Mouse (Mus musculus): Measurements from ENCODE around the gene Sergef. TPM values are rescaled to one million over a fixed set of nuclear protein-coding genes. Genes with fewer than 3 reads are reported as not detected.
"Not testable (repeated sequence)": the region's sequence is repeated elsewhere in the genome, so short reads cannot be mapped to it uniquely, and the experiment has no call there.

Gene Sergef
- polyA plus RNA-seq, 1 experiment from 2014 or later: 13.3 TPM

- Histone ChIP-seq H3K9ac (ENCODE audit: low read length) (no peak overlapping the region), H3K4me3 (ENCODE audit: low read length) (no peak overlapping the region), H3K36me3 (ENCODE audit: control insufficient read depth, insufficient read depth, low read length) (no peaks in the 10 kb centered on the region), H3K4me1 (replicated peaks; ENCODE audit: control insufficient read depth, insufficient read depth, low read length) (no peaks in the 10 kb centered on the region), H3K27me3 (ENCODE audit: control insufficient read depth, insufficient read depth, low read depth, low read length) (peaks cover 8% of the 10 kb centered on the region), H3K9me3 (ENCODE audit: control insufficient read depth, low read length) (no peaks in the 10 kb centered on the region), H3K27ac (ENCODE audit: low read length) (no peak overlapping the region), H3K4me2 (ENCODE audit: low read depth, low read length) (no peak overlapping the region)
- no peak for ATAC-seq (ENCODE audit: low read depth)
- WGBS: 1% methylated on average over 21 of the region's 21 CpGs
Observed at GRCm38 (mm10) chr7:46667256-46667655, 27.6 kb upstream of the Sergef start.

- ATAC-seq (ENCODE audit: low read depth): no peak
- H3K4me3 ChIP-seq (ENCODE audit: low read length): no peak overlapping the region
- WGBS: 33% methylated on average over 9 of the region's 9 CpGs
- no peak overlapping the region for H3K4me2 ChIP-seq (ENCODE audit: low read depth, low read length)
- H3K27me3 ChIP-seq (ENCODE audit: control insufficient read depth, insufficient read depth, low read depth, low read length): peaks cover 8% of the 10 kb centered on the region
- no peaks in the 10 kb centered on the region for H3K36me3 ChIP-seq (ENCODE audit: control insufficient read depth, insufficient read depth, low read length)
- H3K27ac ChIP-seq (ENCODE audit: low read length): no peak overlapping the region
- no peak overlapping the region for H3K9ac ChIP-seq (ENCODE audit: low read length)
- no peaks in the 10 kb centered on the region for H3K4me1 ChIP-seq (replicated peaks; ENCODE audit: control insufficient read depth, insufficient read depth, low read length)
- H3K9me3 ChIP-seq (ENCODE audit: control insufficient read depth, low read length): no peaks in the 10 kb centered on the region
Observed at GRCm38 (mm10) chr7:46665236-46665635, 25.6 kb upstream of the Sergef start.

GRCm38 (mm10) chr7:46661591-46662090, 22.0 kb upstream of the Sergef start:
- no peak overlapping the region for H3K4me2 ChIP-seq (ENCODE audit: low read depth, low read length)
- no peak overlapping the region for H3K4me3 ChIP-seq (ENCODE audit: low read length)
- no peak overlapping the region for H3K27ac ChIP-seq (ENCODE audit: low read length)
- no peaks in the 10 kb centered on the region for H3K36me3 ChIP-seq (ENCODE audit: control insufficient read depth, insufficient read depth, low read length)
- no peak for ATAC-seq (ENCODE audit: low read depth)
- H3K27me3 ChIP-seq (ENCODE audit: control insufficient read depth, insufficient read depth, low read depth, low read length): peaks cover 5% of the 10 kb centered on the region
- no peaks in the 10 kb centered on the region for H3K9me3 ChIP-seq (ENCODE audit: control insufficient read depth, low read length)
- H3K4me1 ChIP-seq (replicated peaks; ENCODE audit: control insufficient read depth, insufficient read depth, low read length): no peaks in the 10 kb centered on the region
- H3K9ac ChIP-seq (ENCODE audit: low read length): no peak overlapping the region
- 49% methylated on average over 18 of the region's 18 CpGs for WGBS

- ATAC-seq (ENCODE audit: low read depth): no peak
- H3K36me3 ChIP-seq (ENCODE audit: control insufficient read depth, insufficient read depth, low read length): no peaks in the 10 kb centered on the region
- no peak overlapping the region for H3K27ac ChIP-seq (ENCODE audit: low read length)
- H3K4me3 ChIP-seq (ENCODE audit: low read length): no peak overlapping the region
- no peaks in the 10 kb centered on the region for H3K27me3 ChIP-seq (ENCODE audit: control insufficient read depth, insufficient read depth, low read depth, low read length)
- H3K9me3 ChIP-seq (ENCODE audit: control insufficient read depth, low read length): no peaks in the 10 kb centered on the region
- H3K9ac ChIP-seq (ENCODE audit: low read length): no peak overlapping the region
- H3K4me2 ChIP-seq (ENCODE audit: low read depth, low read length): no peak overlapping the region
- no peaks in the 10 kb centered on the region for H3K4me1 ChIP-seq (replicated peaks; ENCODE audit: control insufficient read depth, insufficient read depth, low read length)
- WGBS: 47% methylated on average over 2 of the region's 2 CpGs
Observed at GRCm38 (mm10) chr7:46652279-46652678, 12.7 kb upstream of the Sergef start.

- not testable (repeated sequence) for H3K9me3 ChIP-seq (ENCODE audit: control insufficient read depth, low read length); ATAC-seq (ENCODE audit: low read depth); H3K27ac ChIP-seq (ENCODE audit: low read length); H3K4me2 ChIP-seq (ENCODE audit: low read depth, low read length); H3K4me1 ChIP-seq (replicated peaks; ENCODE audit: control insufficient read depth, insufficient read depth, low read length); H3K27me3 ChIP-seq (ENCODE audit: control insufficient read depth, insufficient read depth, low read depth, low read length); H3K9ac ChIP-seq (ENCODE audit: low read length); H3K4me3 ChIP-seq (ENCODE audit: low read length); H3K36me3 ChIP-seq (ENCODE audit: control insufficient read depth, insufficient read depth, low read length)
- WGBS: 35% methylated on average over 5 of the region's 5 CpGs
Observed at GRCm38 (mm10) chr7:46650231-46650630, 10.6 kb upstream of the Sergef start.

- H3K36me3 ChIP-seq (ENCODE audit: control insufficient read depth, insufficient read depth, low read length): no peaks in the 10 kb centered on the region
- no peak overlapping the region for H3K27ac ChIP-seq (ENCODE audit: low read length)
- no peaks in the 10 kb centered on the region for H3K27me3 ChIP-seq (ENCODE audit: control insufficient read depth, insufficient read depth, low read depth, low read length)
- 62% methylated on average over 4 of the region's 4 CpGs for WGBS
- H3K4me3 ChIP-seq (ENCODE audit: low read length): no peak overlapping the region
- no peaks in the 10 kb centered on the region for H3K4me1 ChIP-seq (replicated peaks; ENCODE audit: control insufficient read depth, insufficient read depth, low read length)
- no peak overlapping the region for H3K9ac ChIP-seq (ENCODE audit: low read length)
- no peak for ATAC-seq (ENCODE audit: low read depth)
- H3K9me3 ChIP-seq (ENCODE audit: control insufficient read depth, low read length): no peaks in the 10 kb centered on the region
- H3K4me2 ChIP-seq (ENCODE audit: low read depth, low read length): no peak overlapping the region
Observed at GRCm38 (mm10) chr7:46648431-46649140, 9.0 kb upstream of the Sergef start.

- Histone ChIP-seq H3K4me3 (ENCODE audit: low read length) (no peak overlapping the region), H3K36me3 (ENCODE audit: control insufficient read depth, insufficient read depth, low read length) (no peaks in the 10 kb centered on the region), H3K9ac (ENCODE audit: low read length) (no peak overlapping the region), H3K4me1 (replicated peaks; ENCODE audit: control insufficient read depth, insufficient read depth, low read length) (peaks cover 13% of the 10 kb centered on the region), H3K4me2 (ENCODE audit: low read depth, low read length) (no peak overlapping the region), H3K9me3 (ENCODE audit: control insufficient read depth, low read length) (no peaks in the 10 kb centered on the region), H3K27ac (ENCODE audit: low read length) (no peak overlapping the region), H3K27me3 (ENCODE audit: control insufficient read depth, insufficient read depth, low read depth, low read length) (peaks cover 4% of the 10 kb centered on the region; the same call in 1 of the 2 replicates)
- 76% methylated on average over 1 of the region's 1 CpGs for WGBS
- ATAC-seq (ENCODE audit: low read depth): no peak
Observed at GRCm38 (mm10) chr7:46643172-46643571, 3.6 kb upstream of the Sergef start.

GRCm38 (mm10) chr7:46640062-46640461, 455 bp upstream of the Sergef start:
- WGBS: 16% methylated on average over 17 of the region's 17 CpGs
- peaks cover 13% of the 10 kb centered on the region for H3K4me1 ChIP-seq (replicated peaks; ENCODE audit: control insufficient read depth, insufficient read depth, low read length)
- H3K27me3 ChIP-seq (ENCODE audit: control insufficient read depth, insufficient read depth, low read depth, low read length): peaks cover 4% of the 10 kb centered on the region; the same call in 1 of the 2 replicates
- H3K36me3 ChIP-seq (ENCODE audit: control insufficient read depth, insufficient read depth, low read length): no peaks in the 10 kb centered on the region
- H3K4me3 ChIP-seq (ENCODE audit: low read length): peak overlapping the region; percentile 84
- peak overlapping the region; percentile 95 for H3K4me2 ChIP-seq (ENCODE audit: low read depth, low read length)
- no peak overlapping the region for H3K27ac ChIP-seq (ENCODE audit: low read length)
- H3K9me3 ChIP-seq (ENCODE audit: control insufficient read depth, low read length): no peaks in the 10 kb centered on the region
- peak overlapping the region; percentile 55 for H3K9ac ChIP-seq (ENCODE audit: low read length)
- no peak; the same call in 1 of the 2 replicates for ATAC-seq (ENCODE audit: low read depth)

- 0 out of 2 replicates have a peak, but pooled peaks have one; percentile 3 for ATAC-seq (ENCODE audit: low read depth)
- Histone ChIP-seq H3K27ac (ENCODE audit: low read length) (peak overlapping the region; percentile 50), H3K27me3 (ENCODE audit: control insufficient read depth, insufficient read depth, low read depth, low read length) (peaks cover 4% of the 10 kb centered on the region; the same call in 1 of the 2 replicates), H3K9me3 (ENCODE audit: control insufficient read depth, low read length) (no peaks in the 10 kb centered on the region), H3K4me3 (ENCODE audit: low read length) (peak overlapping the region; percentile 84), H3K36me3 (ENCODE audit: control insufficient read depth, insufficient read depth, low read length) (no peaks in the 10 kb centered on the region), H3K4me2 (ENCODE audit: low read depth, low read length) (peak overlapping the region; percentile 95), H3K9ac (ENCODE audit: low read length) (peak overlapping the region; percentile 85), H3K4me1 (replicated peaks; ENCODE audit: control insufficient read depth, insufficient read depth, low read length) (peaks cover 13% of the 10 kb centered on the region)
- 5% methylated on average over 32 of the region's 32 CpGs for WGBS
Observed at GRCm38 (mm10) chr7:46638889-46639691, 517 bp downstream of the Sergef start.
